Mouse (Mus musculus): ENCODE measurements around the gene Dgat2.

The Dgat2 gene

GRCm38 (mm10) chr7:99161961-99162360 lies 20.6 kb downstream of the Dgat2 start:
- DNase-seq (ENCODE audit: low spot score): no peak

GRCm38 (mm10) chr7:99161529-99161928 lies 21.0 kb downstream of the Dgat2 start:
- no peak for DNase-seq (ENCODE audit: low spot score)

- no peak for DNase-seq (ENCODE audit: low spot score)
Observed at GRCm38 (mm10) chr7:99160995-99161394, 21.5 kb downstream of the Dgat2 start.

GRCm38 (mm10) chr7:99159446-99159845 lies 23.1 kb downstream of the Dgat2 start:
- DNase-seq (ENCODE audit: low spot score): no peak

GRCm38 (mm10) chr7:99158904-99159303 lies 23.6 kb downstream of the Dgat2 start:
- no peak for DNase-seq (ENCODE audit: low spot score)

GRCm38 (mm10) chr7:99158011-99158410 lies 24.5 kb downstream of the Dgat2 start:
- DNase-seq (ENCODE audit: low spot score): no peak

- no peak for DNase-seq (ENCODE audit: low spot score)
Observed at GRCm38 (mm10) chr7:99156737-99157136, 25.8 kb downstream of the Dgat2 start.

GRCm38 (mm10) chr7:99155311-99156289 lies 26.9 kb downstream of the Dgat2 start:
- peak; percentile 68 for DNase-seq (ENCODE audit: low spot score)

GRCm38 (mm10) chr7:99154648-99155151 lies 27.8 kb downstream of the Dgat2 start:
- peak; percentile 16 for DNase-seq (ENCODE audit: low spot score)

GRCm38 (mm10) chr7:99153686-99154202 lies 28.8 kb downstream of the Dgat2 start:
- no peak for DNase-seq (ENCODE audit: low spot score)

- no peak for DNase-seq (ENCODE audit: low spot score)
Observed at GRCm38 (mm10) chr7:99152756-99153155, 29.8 kb downstream of the Dgat2 start.

- peak; percentile 98 for DNase-seq (ENCODE audit: low spot score)
Observed at GRCm38 (mm10) chr7:99151342-99151741, 31.2 kb downstream of the Dgat2 start.

- no peak for DNase-seq (ENCODE audit: low spot score)
Observed at GRCm38 (mm10) chr7:99149017-99149416, 33.5 kb downstream of the Dgat2 start.

- no peak for DNase-seq (ENCODE audit: low spot score)
Observed at GRCm38 (mm10) chr7:99147494-99147893, 35.0 kb downstream of the Dgat2 start.

- no peak for DNase-seq (ENCODE audit: low spot score)
Observed at GRCm38 (mm10) chr7:99146906-99147305, 35.6 kb downstream of the Dgat2 start.

GRCm38 (mm10) chr7:99146011-99146410 lies 36.5 kb downstream of the Dgat2 start:
- DNase-seq (ENCODE audit: low spot score): no peak

GRCm38 (mm10) chr7:99144616-99145015 lies 37.9 kb downstream of the Dgat2 start:
- no peak for DNase-seq (ENCODE audit: low spot score)

GRCm38 (mm10) chr7:99143244-99143643 lies 39.3 kb downstream of the Dgat2 start:
- DNase-seq (ENCODE audit: low spot score): no peak

GRCm38 (mm10) chr7:99141919-99142606 lies 40.5 kb downstream of the Dgat2 start:
- peak; percentile 23 for DNase-seq (ENCODE audit: low spot score)

- DNase-seq (ENCODE audit: low spot score): peak; percentile 99
Observed at GRCm38 (mm10) chr7:99140984-99141918, 41.3 kb downstream of the Dgat2 start, which contains the start of gene Uvrag. Gene Uvrag (minus strand): TSS chr7:99141141.

- peak; percentile 41 for DNase-seq (ENCODE audit: low spot score)
Observed at GRCm38 (mm10) chr7:99140511-99140910, 42.0 kb downstream of the Dgat2 start.
